Mouse (Mus musculus) spleen, adult 18-20 months (tissue): Measurements from ENCODE around the gene Rfx6.

Experiments used
- DNase-seq, 2 experiments: peaks; one replicate each; pipeline ENCODE4 v3.0.0; 2022; ENCODE audit warnings: mixed read lengths in 2 of 2

Rfx6 gene

DNA sequence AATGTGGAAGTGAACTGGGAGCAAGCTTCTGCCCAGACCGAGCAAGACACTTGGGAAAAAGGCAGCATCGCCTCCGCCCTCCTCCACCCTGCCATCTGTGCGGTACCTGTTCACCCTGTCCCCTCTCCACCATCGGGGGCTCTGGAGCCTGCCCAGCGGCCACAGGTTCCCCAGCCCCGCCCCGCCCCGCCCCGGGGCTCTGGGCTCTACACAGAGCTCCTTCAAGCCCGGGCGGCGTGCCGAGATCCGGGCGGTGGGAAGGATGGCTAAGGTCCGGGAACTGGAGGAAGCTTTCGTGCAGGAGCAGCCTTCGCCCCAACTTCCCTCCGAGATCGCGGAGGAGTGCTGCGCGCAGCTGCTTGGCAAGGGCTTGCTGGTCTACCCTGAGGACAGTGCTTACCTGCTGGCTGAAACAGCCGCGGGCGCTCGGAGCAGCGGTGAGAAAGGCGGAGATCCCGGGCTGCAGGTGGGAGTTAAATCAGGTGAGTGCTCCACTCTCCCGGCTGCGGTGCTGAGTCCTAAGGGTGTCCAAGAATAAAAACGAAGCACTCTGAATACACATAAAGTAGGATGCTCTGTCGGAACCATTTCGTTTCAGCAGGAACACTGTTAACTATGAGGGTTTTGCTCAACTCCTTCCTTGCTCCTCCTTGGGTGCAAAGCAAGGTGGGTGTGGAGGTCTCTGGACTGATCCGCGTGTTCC, at the start of gene Rfx6:
Rfx6 (plus strand) TSS at position 209 of the 703 bp plus-strand sequence.
- no peak for DNase-seq

DNA sequence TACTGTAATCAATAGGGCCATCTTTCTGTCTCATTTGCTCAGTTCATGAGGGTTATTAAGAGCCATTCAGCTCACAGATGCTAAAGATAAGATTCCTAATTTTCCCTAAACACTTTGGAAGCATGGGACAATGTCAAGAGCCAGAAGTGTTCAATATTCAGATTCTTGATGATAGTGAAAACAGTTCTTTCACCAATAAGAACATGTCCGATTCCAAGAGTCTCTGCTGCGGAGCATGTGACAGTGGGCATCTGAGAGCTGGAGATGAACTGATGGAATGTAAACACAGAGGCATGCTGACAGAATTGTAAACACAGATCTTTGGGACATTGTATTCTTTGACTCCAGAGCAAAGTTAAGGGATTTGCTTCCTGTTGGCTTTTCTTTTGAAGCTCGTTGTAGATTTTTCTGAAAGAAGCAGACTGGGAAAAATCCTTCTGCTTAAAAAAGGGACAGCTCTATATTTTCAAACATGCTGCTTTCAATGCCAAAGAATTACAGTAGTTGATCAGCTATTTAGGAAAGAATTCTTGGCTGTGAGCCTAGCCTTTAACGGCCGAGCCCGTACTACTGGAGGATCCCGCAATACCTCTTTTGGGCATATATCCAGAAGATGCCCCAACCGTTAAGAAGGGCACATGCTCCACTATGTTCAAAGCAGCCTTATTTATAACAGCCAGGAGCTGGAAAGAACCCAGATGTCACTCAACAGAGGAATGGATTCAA, 46.0 kb upstream of the Rfx6 start, which contains the start of gene Gprc6a:
Gprc6a (minus strand) TSS at position 51 of the 726 bp plus-strand sequence.
- no peak for DNase-seq

DNA sequence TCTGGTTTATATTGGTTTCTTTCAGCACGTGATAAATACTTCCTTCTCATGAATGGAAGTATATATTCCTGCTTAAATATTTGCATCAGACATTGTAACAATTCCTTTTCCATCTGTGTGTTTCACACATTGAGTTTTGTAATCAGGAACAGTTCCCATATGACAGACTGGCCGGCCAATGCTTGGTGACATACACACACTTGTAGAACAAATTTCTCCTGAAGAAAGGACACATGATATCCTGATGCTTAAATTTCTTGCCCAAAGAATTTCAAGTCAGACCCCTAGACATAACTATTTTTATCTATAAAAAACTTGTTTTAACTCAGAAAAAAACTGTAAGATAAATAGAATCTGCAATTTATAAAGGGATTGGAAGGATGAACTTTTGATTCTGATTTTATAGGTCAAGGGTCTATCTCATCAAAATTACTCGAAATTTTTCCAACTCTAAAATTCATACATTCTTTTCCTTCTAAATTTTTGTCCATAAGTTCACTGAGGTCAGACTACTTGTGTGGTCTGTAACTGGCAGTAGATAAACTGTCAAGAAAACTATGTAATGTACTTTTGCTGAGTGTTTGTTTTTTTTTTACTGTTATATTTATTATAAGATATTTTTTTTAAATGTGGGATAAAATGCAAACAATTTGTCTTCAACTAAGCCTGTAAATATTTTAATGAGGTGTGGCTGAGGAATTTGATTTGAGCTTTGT, 27.9 kb upstream of the Rfx6 start:
- no peak for DNase-seq

DNA sequence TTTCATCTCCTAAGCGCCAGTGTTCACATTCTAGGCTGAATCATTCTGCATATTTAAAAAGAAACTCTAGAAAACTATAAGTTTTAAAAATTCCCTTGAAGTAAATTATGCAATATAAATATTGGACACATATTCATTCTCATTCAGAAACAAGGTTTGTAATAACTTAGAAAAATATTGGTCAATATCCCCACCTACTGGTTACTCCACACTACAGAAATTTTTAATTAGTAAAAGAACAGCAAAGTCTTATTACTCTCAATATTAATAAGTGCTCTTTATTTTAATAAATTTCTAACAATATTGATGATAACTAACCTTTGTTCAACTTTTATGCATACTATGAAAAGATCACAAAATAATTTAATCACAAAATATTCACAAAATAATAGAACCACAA, 20.2 kb upstream of the Rfx6 start:
- DNase-seq = no peak

GRCm38 (mm10) chr10:51669334-51669733, 8.2 kb upstream of the Rfx6 start:
- DNase-seq = no peak

GRCm38 (mm10) chr10:51671583-51671982, 6.0 kb upstream of the Rfx6 start:
- no peak for DNase-seq

GRCm38 (mm10) chr10:51672082-51672779, 5.3 kb upstream of the Rfx6 start:
- no peak for DNase-seq

- no peak for DNase-seq
Observed at GRCm38 (mm10) chr10:51678251-51678639, 689 bp downstream of the Rfx6 start.

DNA sequence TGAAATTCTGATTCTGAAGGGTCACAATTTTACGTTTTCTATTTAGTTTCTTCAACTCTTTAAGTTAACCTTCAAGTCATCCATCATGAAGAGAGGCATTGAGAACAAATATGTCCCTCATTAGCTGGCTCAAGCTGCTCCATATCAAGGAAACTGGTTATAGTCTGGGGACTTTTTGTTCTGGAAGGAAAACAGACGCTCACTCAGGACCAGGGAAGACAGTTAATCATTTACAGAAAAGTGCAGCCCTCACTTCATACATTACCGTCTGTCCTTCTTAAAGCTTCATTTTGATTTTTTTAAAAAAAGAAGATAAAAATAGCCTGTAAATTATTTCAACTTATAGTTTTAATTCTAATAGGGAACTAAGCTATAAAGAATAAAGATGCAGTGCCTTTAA, 43.3 kb downstream of the Rfx6 start:
- no peak for DNase-seq

- DNase-seq = no peak
Observed at GRCm38 (mm10) chr10:51761436-51761835, 83.9 kb downstream of the Rfx6 start.

DNA sequence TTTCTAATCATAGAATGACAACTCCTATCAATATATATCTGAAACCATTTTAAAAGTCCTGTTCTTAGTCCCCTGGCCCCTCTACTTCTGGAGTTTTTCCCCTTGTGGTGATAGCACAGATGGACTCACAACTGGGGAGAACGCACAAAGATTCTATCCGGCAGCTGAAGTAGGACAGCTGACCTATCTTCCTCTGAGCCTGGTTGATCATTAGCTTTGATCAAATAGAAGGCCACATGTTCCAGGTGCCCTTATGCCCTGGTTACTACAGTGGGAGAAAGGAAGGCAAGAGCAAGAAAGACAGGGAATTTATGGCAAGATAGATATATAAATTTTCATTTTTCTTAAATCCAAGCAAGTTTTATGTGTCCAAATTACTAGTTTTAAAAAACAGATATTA, 85.7 kb downstream of the Rfx6 start:
- DNase-seq = no peak

GRCm38 (mm10) chr10:51768445-51768844, 90.9 kb downstream of the Rfx6 start:
- no peak for DNase-seq

DNA sequence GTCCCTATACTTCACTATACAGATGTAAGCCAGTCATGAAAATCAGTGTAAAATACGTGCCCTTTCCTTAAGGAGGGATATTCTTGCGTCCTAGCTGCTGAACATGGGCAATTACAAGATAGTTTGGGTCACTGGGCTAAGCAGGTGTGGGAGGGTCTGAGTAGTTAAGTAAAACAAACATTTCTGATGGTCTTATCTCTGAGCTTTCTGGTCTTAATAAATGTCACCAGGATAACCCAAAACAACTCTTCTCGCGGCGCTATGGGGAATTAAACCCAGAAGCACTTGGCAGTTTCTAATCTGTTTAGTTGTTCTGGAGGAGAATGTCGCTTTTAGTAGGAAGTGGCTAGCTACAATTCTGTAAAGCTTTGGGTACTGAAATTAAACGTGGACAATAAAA, 91.7 kb downstream of the Rfx6 start:
- no peak for DNase-seq

- no peak for DNase-seq
Observed at GRCm38 (mm10) chr10:51779648-51780047, 102.1 kb downstream of the Rfx6 start.
